13 mouse cellular contexts compared by ENCODE assay signal in the genomic region with DNA sequence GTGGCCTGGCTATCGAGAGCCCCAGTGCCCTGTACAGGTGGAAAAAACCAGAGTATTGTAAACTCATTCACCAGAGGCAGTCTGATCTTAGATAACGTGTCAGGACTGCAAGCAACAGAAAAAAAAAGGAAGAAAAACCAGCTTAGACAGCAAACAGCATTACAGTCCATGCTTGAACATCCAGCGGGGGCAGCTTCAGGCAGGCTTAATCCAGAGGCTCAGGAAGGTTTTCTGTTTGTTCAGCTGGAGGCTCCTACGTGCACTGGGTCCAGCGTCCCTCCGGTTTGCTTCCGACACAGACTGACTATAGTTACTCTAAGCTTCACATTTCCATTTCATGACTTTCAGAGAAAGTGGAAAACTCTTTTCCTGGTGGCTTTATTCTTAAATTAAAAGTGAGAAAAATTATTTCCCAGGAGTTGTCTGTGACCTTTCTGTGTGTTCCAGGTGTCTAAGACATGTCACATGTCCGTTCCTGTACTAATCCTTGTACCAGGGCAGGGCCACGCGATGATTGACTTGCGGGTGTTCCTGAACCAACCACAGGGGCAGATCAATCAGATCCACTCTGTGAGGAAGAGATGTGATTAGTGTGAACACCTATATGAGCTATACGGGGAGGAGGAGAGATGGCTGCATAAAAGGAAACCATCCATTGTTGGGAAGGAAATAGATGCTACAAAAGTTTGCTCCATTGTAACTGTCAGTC.
A peak's percentile ranks its signal among the peaks of the same experiment; 100 is the strongest.
DNase-seq lines count a peak whose midpoint lies in the region; ATAC-seq and TF ChIP-seq lines count a peak whose summit lies in the region.
"Had no signal": no experiment of that assay in that cellular context is flagged by ENCODE, and none has a peak within 500 bp of the region (broad histone marks: within the 10 kb centered on the region; RNA-seq: fewer than 3 reads in every experiment).

No protein-coding gene starts in this region.

- no peaks in the 10 kb centered on the region for H3K27me3 ChIP-seq in midbrain, embryonic 11.5 days (ENCODE audit: control insufficient read depth, insufficient read depth, low read length)
- H3K27me3 ChIP-seq in midbrain, postnatal 0 days (ENCODE audit: insufficient read depth, low read length) = no peaks in the 10 kb centered on the region
- no peaks in the 10 kb centered on the region for H3K27me3 ChIP-seq in intestine, embryonic 14.5 days (replicated peaks; ENCODE audit: control insufficient read depth, insufficient read depth, low read length)
- H3K27me3 ChIP-seq in stomach, postnatal 0 days (ENCODE audit: control insufficient read depth, insufficient read depth, low read length) = no peaks in the 10 kb centered on the region
- H3K27me3 ChIP-seq: neural tube, embryonic 13.5 days had no signal

- H3K27ac ChIP-seq in midbrain, embryonic 11.5 days (ENCODE audit: low read depth, low read length) = no peak overlapping the region
- no peak overlapping the region for H3K27ac ChIP-seq in midbrain, postnatal 0 days (ENCODE audit: low read depth, low read length)
- no peak overlapping the region for H3K27ac ChIP-seq in intestine, embryonic 14.5 days (ENCODE audit: low read depth)
- peak overlapping the region; percentile 13; the same call in 1 of the 2 replicates for H3K27ac ChIP-seq in stomach, postnatal 0 days (replicated peaks)
- H3K27ac ChIP-seq: neural tube, embryonic 13.5 days had no signal

- H3K9ac ChIP-seq in midbrain, embryonic 11.5 days (ENCODE audit: low read length) = no peak overlapping the region
- no peak overlapping the region for H3K9ac ChIP-seq in midbrain, postnatal 0 days (replicated peaks; ENCODE audit: low read length, poor library complexity, severe bottlenecking)
- no peak overlapping the region for H3K9ac ChIP-seq in intestine, embryonic 14.5 days (ENCODE audit: low read length)
- H3K9ac ChIP-seq in stomach, postnatal 0 days (ENCODE audit: low read length) = no peak overlapping the region
- H3K9ac ChIP-seq: neural tube, embryonic 13.5 days had no signal

- no peak for TF ChIP-seq EP300 in stomach, postnatal 0 days (optimal IDR thresholded peaks at IDR 0.05)

- H3K36me3 ChIP-seq in midbrain, embryonic 11.5 days (ENCODE audit: control insufficient read depth, insufficient read depth, low read length) = no peaks in the 10 kb centered on the region
- no peaks in the 10 kb centered on the region for H3K36me3 ChIP-seq in midbrain, postnatal 0 days (ENCODE audit: insufficient read depth, low read length)
- no peaks in the 10 kb centered on the region for H3K36me3 ChIP-seq in intestine, embryonic 14.5 days (ENCODE audit: control insufficient read depth, insufficient read depth, low read length)
- no peaks in the 10 kb centered on the region for H3K36me3 ChIP-seq in stomach, postnatal 0 days (ENCODE audit: control insufficient read depth, insufficient read depth, low read length)
- H3K36me3 ChIP-seq: neural tube, embryonic 13.5 days had no signal

- H3K9me3 ChIP-seq in midbrain, embryonic 11.5 days (ENCODE audit: control insufficient read depth, low read length) = no peaks in the 10 kb centered on the region
- no peaks in the 10 kb centered on the region for H3K9me3 ChIP-seq in midbrain, postnatal 0 days (ENCODE audit: low read length)
- H3K9me3 ChIP-seq in intestine, embryonic 14.5 days (ENCODE audit: control insufficient read depth, low read length) = no peaks in the 10 kb centered on the region
- H3K9me3 ChIP-seq in stomach, postnatal 0 days (ENCODE audit: control insufficient read depth, low read length) = no peaks in the 10 kb centered on the region

- H3K4me2 ChIP-seq in midbrain, embryonic 11.5 days = no peak overlapping the region
- H3K4me2 ChIP-seq in midbrain, postnatal 0 days (ENCODE audit: low read depth, low read length, poor library complexity, severe bottlenecking) = no peak overlapping the region
- H3K4me2 ChIP-seq in intestine, embryonic 14.5 days (ENCODE audit: low read length) = no peak overlapping the region
- peak overlapping the region; percentile 11; the same call in 1 of the 2 replicates for H3K4me2 ChIP-seq in stomach, postnatal 0 days (replicated peaks; ENCODE audit: low read depth)
- H3K4me2 ChIP-seq: neural tube, embryonic 13.5 days had no signal

- H3K4me3 ChIP-seq in midbrain, embryonic 11.5 days (ENCODE audit: low read depth, low read length) = no peak overlapping the region
- no peak overlapping the region for H3K4me3 ChIP-seq in midbrain, postnatal 0 days (ENCODE audit: low read depth, low read length)
- no peak overlapping the region for H3K4me3 ChIP-seq in intestine, embryonic 14.5 days (ENCODE audit: low read depth, low read length)
- no peak overlapping the region for H3K4me3 ChIP-seq in stomach, postnatal 0 days (ENCODE audit: low read depth, low read length)
- H3K4me3 ChIP-seq: neural tube, embryonic 13.5 days had no signal

- ATAC-seq in midbrain, embryonic 11.5 days (ENCODE audit: low FRiP score) = peak; percentile 85
- no peak for ATAC-seq in midbrain, postnatal 0 days (ENCODE audit: low FRiP score)
- ATAC-seq in intestine, embryonic 14.5 days (replicated peaks; ENCODE audit: low FRiP score, low TSS enrichment, low read depth) = peak; percentile 77
- ATAC-seq in stomach, postnatal 0 days (ENCODE audit: low FRiP score, low TSS enrichment) = peak; percentile 89
- ATAC-seq: activated CD4-positive, CD25-positive, alpha-beta regulatory T cell, adult 4 months had no signal

- DNase-seq in midbrain, embryonic 11.5 days (ENCODE audit: low spot score, missing footprints) = peak; percentile 85
- no peak for DNase-seq in midbrain, postnatal 0 days (ENCODE audit: low spot score)
- DNase-seq in intestine, embryonic 14.5 days (ENCODE audit: low spot score) = peak; percentile 54
- DNase-seq in kidney, postnatal 36 days = peak; percentile 12 to 13
- DNase-seq in stomach, postnatal 0 days (ENCODE audit: low spot score) = peak; percentile 41
- DNase-seq in spleen, postnatal 36 days (ENCODE audit: low spot score in 2 of 2) = no peak
- DNase-seq in adrenal gland, postnatal 36 days = no peak
- DNase-seq in adrenal gland, adult 2 months = no peak
- DNase-seq: gastrocnemius, postnatal 14 days; right cerebral cortex, postnatal 25 days; thymus, postnatal 14 days had no signal

- no peak for TF ChIP-seq CTCF in midbrain, postnatal 0 days (IDR thresholded peaks at IDR 0.05)
- no peak for TF ChIP-seq CTCF in stomach, postnatal 0 days (IDR thresholded peaks at IDR 0.05; ENCODE audit: low read depth)

- WGBS in midbrain, embryonic 11.5 days = 48% methylated on average over 12 of the region's 12 CpGs
- WGBS in midbrain, postnatal 0 days = 55% methylated on average over 12 of the region's 12 CpGs
- WGBS in intestine, embryonic 14.5 days = 51% methylated on average over 12 of the region's 12 CpGs
- 29% methylated on average over 12 of the region's 12 CpGs for WGBS in stomach, postnatal 0 days

- no peaks in the 10 kb centered on the region for H3K4me1 ChIP-seq in midbrain, embryonic 11.5 days (ENCODE audit: control insufficient read depth, insufficient read depth, low read length)
- H3K4me1 ChIP-seq in midbrain, postnatal 0 days (ENCODE audit: insufficient read depth, low read length) = no peaks in the 10 kb centered on the region
- 0 out of 2 replicates have a peak, but pooled peaks cover 6% of the 10 kb centered on the region for H3K4me1 ChIP-seq in intestine, embryonic 14.5 days (replicated peaks; ENCODE audit: control insufficient read depth, insufficient read depth, low read length)
- H3K4me1 ChIP-seq in stomach, postnatal 0 days (replicated peaks; ENCODE audit: control insufficient read depth, insufficient read depth) = no peaks in the 10 kb centered on the region

Comparison
In these comparisons a context has a peak if more than half of its experiments do, and no peak if none do; other contexts are left out.
1. DNase-seq: peak in midbrain, embryonic 11.5 days (single experiment), intestine, embryonic 14.5 days (single experiment), kidney, postnatal 36 days (2 of 2) and stomach, postnatal 0 days (single experiment); none in midbrain, postnatal 0 days (single experiment), spleen, postnatal 36 days (0 of 2), adrenal gland, postnatal 36 days (0 of 2) and adrenal gland, adult 2 months (single experiment).